ENCODE assay signal across 8 mouse cellular contexts in the genomic region with DNA sequence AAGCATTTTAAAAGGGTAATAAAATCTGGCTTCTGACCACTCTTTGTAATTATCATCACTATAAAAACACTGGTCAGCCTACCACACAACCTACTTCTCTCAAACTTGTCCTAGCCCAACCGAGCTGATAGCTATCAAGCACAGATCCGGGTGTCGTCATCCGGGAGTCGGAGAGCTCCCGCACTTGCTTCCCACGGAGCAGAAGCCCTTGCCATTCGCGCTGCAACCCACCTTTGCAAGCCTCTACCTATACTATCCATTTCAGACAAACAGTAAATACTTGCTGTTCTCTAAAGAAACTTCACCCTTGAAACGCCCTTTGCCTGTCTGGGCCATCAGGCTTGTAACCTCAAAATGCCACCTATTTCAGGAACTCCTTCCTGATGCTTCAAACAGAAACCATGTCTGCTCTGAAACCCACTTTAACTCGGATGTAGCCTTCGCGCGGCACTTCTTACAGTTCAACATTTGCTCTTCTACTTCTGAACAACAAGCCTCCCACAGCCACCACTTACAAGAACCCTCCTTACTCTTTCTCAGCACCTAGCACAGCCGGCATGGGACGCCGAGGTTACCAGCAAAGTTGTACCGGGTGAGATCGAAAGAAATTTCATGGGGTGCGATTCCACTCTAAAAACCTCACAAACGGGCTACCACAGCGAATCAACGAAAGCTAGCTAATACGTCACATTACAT. TPM values are rescaled to one million over a fixed set of nuclear protein-coding genes. Genes with fewer than 3 reads are reported as not detected.
A peak's percentile ranks its signal among the peaks of the same experiment; 100 is the strongest.
DNase-seq lines count a peak whose midpoint lies in the region; ATAC-seq and TF ChIP-seq lines count a peak whose summit lies in the region.

No protein-coding gene starts in this region.

- no peaks in the 10 kb centered on the region for H3K27me3 ChIP-seq in CH12.LX (replicated peaks)
- H3K27me3 ChIP-seq in heart, embryonic 15.5 days = peaks cover 32% of the 10 kb centered on the region
- 0 out of 2 replicates have a peak, but pooled peaks cover 2% of the 10 kb centered on the region for H3K27me3 ChIP-seq in stomach, embryonic 15.5 days (replicated peaks)

- DNase-seq in 416B (ENCODE audit: low read depth) (peak; percentile 60), CH12.LX (ENCODE audit: extremely low read depth) (no peak)
- DNase-seq in cerebellum, postnatal 25 days = peak; percentile 7 to 15
- peak; percentile 28 for DNase-seq in kidney, postnatal 10 days
- peak; percentile 17 for DNase-seq in mesoderm, embryonic 11.5 days (ENCODE audit: low read depth, low spot score)

- H3K79me2 ChIP-seq in CH12.LX (replicated peaks; ENCODE audit: control insufficient read depth, extremely low read depth, insufficient read depth, poor library complexity, severe bottlenecking) = peaks cover 47% of the 10 kb centered on the region

- H3K9me3 ChIP-seq in CH12.LX (replicated peaks; ENCODE audit: low read length) = no peaks in the 10 kb centered on the region
- no peaks in the 10 kb centered on the region for H3K9me3 ChIP-seq in heart, embryonic 15.5 days (replicated peaks)
- H3K9me3 ChIP-seq in stomach, embryonic 15.5 days = no peaks in the 10 kb centered on the region

- WGBS in heart, embryonic 15.5 days = 13% methylated on average over 24 of the region's 24 CpGs
- WGBS in stomach, embryonic 15.5 days = 20% methylated on average over 24 of the region's 24 CpGs

- no peak for TF ChIP-seq POLR2A in CH12.LX (IDR thresholded peaks at IDR 0.05; ENCODE audit: low read depth, low read length)

- no peak for TF ChIP-seq EP300 in CH12.LX (IDR thresholded peaks at IDR 0.05; ENCODE audit: low read length)

- H3K4me3 ChIP-seq in CH12.LX (replicated peaks in 1 of 3; ENCODE audit: low read depth in 2 of 3, low read length in 2 of 3, poor library complexity in 1 of 3) = peak overlapping the region; percentile 62 to 75 (median 70)
- H3K4me3 ChIP-seq in heart, embryonic 15.5 days = peak overlapping the region; percentile 65
- H3K4me3 ChIP-seq in stomach, embryonic 15.5 days (replicated peaks) = peak overlapping the region; percentile 57

- H3K4me1 ChIP-seq in CH12.LX (ENCODE audit: control insufficient read depth in 1 of 2, insufficient read depth in 2 of 2) = peaks cover 4 to 21% of the 10 kb centered on the region in 2 experiments; a peak in 1 of 4 replicates
- H3K4me1 ChIP-seq in heart, embryonic 15.5 days (replicated peaks) = peaks cover 4% of the 10 kb centered on the region; the same call in 1 of the 2 replicates
- H3K4me1 ChIP-seq in stomach, embryonic 15.5 days = no peaks in the 10 kb centered on the region

- no peaks in the 10 kb centered on the region for H3K36me3 ChIP-seq in CH12.LX (replicated peaks in 1 of 2; ENCODE audit: control insufficient read depth in 1 of 2, insufficient read depth in 1 of 2, low read length in 1 of 2)
- H3K36me3 ChIP-seq in heart, embryonic 15.5 days = no peaks in the 10 kb centered on the region
- no peaks in the 10 kb centered on the region for H3K36me3 ChIP-seq in stomach, embryonic 15.5 days

- ATAC-seq in heart, embryonic 15.5 days (replicated peaks; ENCODE audit: insufficient number of reproducible peaks, insufficient read depth, low FRiP score, low read depth) = no peak
- no peak for ATAC-seq in stomach, embryonic 15.5 days (ENCODE audit: insufficient read depth, low FRiP score, low read depth)
- no peak for ATAC-seq in monocyte, adult 5-6 weeks (replicated peaks; ENCODE audit: insufficient number of reproducible peaks, low FRiP score, low TSS enrichment, poor library complexity, severe bottlenecking)

- TF ChIP-seq RAD21 in CH12.LX (IDR thresholded peaks at IDR 0.05; ENCODE audit: low read depth, low read length) = no peak

- peak overlapping the region; percentile 44; the same call in 1 of the 2 replicates for H3K4me2 ChIP-seq in CH12.LX (ENCODE audit: insufficient read depth, low read depth, poor library complexity, severe bottlenecking)
- peak overlapping the region; percentile 64 for H3K4me2 ChIP-seq in heart, embryonic 15.5 days
- peak overlapping the region; percentile 61 for H3K4me2 ChIP-seq in stomach, embryonic 15.5 days

- in situ Hi-C loops in CH12.LX (cut with MboI; ENCODE audit: low pct_ligation_motif_present, low pct_unique_long_range_greater_than_20kb, low sequenced_read_pairs) = no loop called here

- peak overlapping the region; percentile 91 for H3K9ac ChIP-seq in CH12.LX (ENCODE audit: insufficient read depth, low read depth)
- H3K9ac ChIP-seq in heart, embryonic 15.5 days = peak overlapping the region; percentile 81
- H3K9ac ChIP-seq in stomach, embryonic 15.5 days = peak overlapping the region; percentile 44

- dilution Hi-C loops in CH12.LX (cut with MboI; ENCODE audit: extremely low pct_ligation_motif_present, extremely low pct_unique_long_range_greater_than_20kb, low sequenced_read_pairs) = no loop called here

- peak overlapping the region; percentile 63 for H3K27ac ChIP-seq in CH12.LX (ENCODE audit: insufficient read depth, low read depth)
- peak overlapping the region; percentile 97 for H3K27ac ChIP-seq in heart, embryonic 15.5 days
- H3K27ac ChIP-seq in stomach, embryonic 15.5 days = peak overlapping the region; percentile 98; the same call in 1 of the 2 replicates

- TF ChIP-seq CTCF in CH12.LX (conservative IDR thresholded peaks at IDR 0.05 in 1 of 2, IDR thresholded peaks at IDR 0.05 in 1 of 2; ENCODE audit: low read depth in 2 of 2, low read length in 2 of 2) = no peak

TF ChIP-seq in CH12.LX, 34 proteins besides CTCF, POLR2A, EP300 and RAD21:
- TF ChIP-seq ZMIZ1 (IDR thresholded peaks at IDR 0.05; ENCODE audit: low read depth, low read length) = no peak
- no peak for TF ChIP-seq GABPA (IDR thresholded peaks at IDR 0.05; ENCODE audit: insufficient replicate concordance, low read depth, low read length)
- TF ChIP-seq IRF4 (IDR thresholded peaks at IDR 0.05; ENCODE audit: low read depth, low read length) = no peak
TF ChIP-seq in CH12.LX: peak in this region for 0.

RNA-seq across cellular contexts. Expression of a gene that starts 2.2 kb away (rescaled TPM):
- total RNA-seq in CH12.LX (2012; rRNA removed) = 16.4 and 17.3 TPM in 2 replicates
- total RNA-seq in CH12.LX (2014; rRNA removed) = 17.7 and 21.4 TPM in 2 replicates
- 13.5 and 14.3 TPM in 2 replicates for polyA plus RNA-seq in CH12.LX (2012; ENCODE audit: insufficient read length, low read depth)
- 19.9 and 20.2 TPM in 2 replicates for polyA plus RNA-seq in heart, embryonic 15.5 days (2015; fragmentation: Nextera tagmentation; extraction: Ambion mirVana)
- polyA plus RNA-seq in stomach, embryonic 15.5 days (2015; fragmentation: Nextera tagmentation; extraction: Ambion mirVana) = 26.5 and 31.0 TPM in 2 replicates
- total RNA-seq in monocyte, adult 5-6 weeks (2017) = 43.6 to 50.7 TPM (median 46.5 TPM) in 3 replicates
